Mouse (Mus musculus) embryonic facial prominence, embryonic 10.5 days (tissue): ENCODE results near the gene Pnmal2. TPM values are rescaled to one million over a fixed set of nuclear protein-coding genes. Genes with fewer than 3 reads are reported as not detected.

Source experiments
- DNase-seq: peaks from one replicate; pipeline ENCODE4 v3.0.0-alpha.2; 2017; ENCODE audit warnings: low spot score
- H3K27ac ChIP-seq: fragments of 300-500 bp; sonication (generic); replicated peaks from 2 replicates; pipeline ENCODE4 v1.5.1; 2016; ENCODE audit warnings: mild to moderate bottlenecking
- H3K27me3 ChIP-seq: fragments of 300-500 bp; sonication (generic); replicated peaks from 2 replicates; pipeline ENCODE4 v1.6.1; 2016; ENCODE audit warnings: low read depth, mild to moderate bottlenecking; ENCODE audit not compliant: poor library complexity, severe bottlenecking
- H3K36me3 ChIP-seq: fragments of 300-500 bp; sonication (generic); replicated peaks from 2 replicates; pipeline ENCODE4 v1.6.1; 2016; ENCODE audit warnings: mild to moderate bottlenecking, moderate library complexity
- H3K4me1 ChIP-seq: fragments of 300-500 bp; sonication (generic); 2 replicates; pipeline ENCODE4 v1.6.1; 2016
- H3K4me3 ChIP-seq: fragments of 300-500 bp; sonication (generic); 2 replicates; pipeline ENCODE4 v1.5.1; 2016; ENCODE audit warnings: mild to moderate bottlenecking, moderate library complexity
- H3K9me3 ChIP-seq: fragments of 300-500 bp; sonication (generic); 2 replicates; pipeline ENCODE4 v1.6.1; 2016; ENCODE audit warnings: mild to moderate bottlenecking
- WGBS: fragments of 180-500 bp; shearing (Covaris S2); methylation state at CpG from one replicate; pipeline ENCODE4 v1.1.7; 2016; 5-methylcytosine and 5-hydroxymethylcytosine counted together
- polyA plus RNA-seq: library from polyadenylated mRNA; unstranded; fragments of >200 nt; fragmentation: Nextera tagmentation; extraction: Ambion mirVana; gene quantifications from 2 replicates; pipeline ENCODE4 v1.2.1, GENCODE M21; 2016

Gene Pnmal2
- polyA plus RNA-seq, 1 experiment from 2014 or later: 4.6 TPM

GRCm38 (mm10) chr7:16937312-16937711 is 7.2 kb upstream of the Pnmal2 start:
- Histone ChIP-seq H3K27me3 (0 out of 2 replicates have a peak, but pooled peaks cover 4% of the 10 kb centered on the region), H3K4me3 (no peak overlapping the region), H3K4me1 (peaks cover 15% of the 10 kb centered on the region), H3K9me3 (no peaks in the 10 kb centered on the region), H3K27ac (no peak overlapping the region), H3K36me3 (no peaks in the 10 kb centered on the region)
- WGBS: 44% methylated on average over 4 of the region's 4 CpGs
- DNase-seq: no peak

GRCm38 (mm10) chr7:16938117-16938791 is 6.2 kb upstream of the Pnmal2 start:
- no peak for DNase-seq
- H3K27ac ChIP-seq: no peak overlapping the region

GRCm38 (mm10) chr7:16940292-16940691 is 4.2 kb upstream of the Pnmal2 start:
- Histone ChIP-seq H3K4me1 (peaks cover 28% of the 10 kb centered on the region), H3K36me3 (no peaks in the 10 kb centered on the region), H3K27me3 (peaks cover 11% of the 10 kb centered on the region), H3K27ac (no peak overlapping the region), H3K4me3 (no peak overlapping the region), H3K9me3 (no peaks in the 10 kb centered on the region)
- DNase-seq: no peak
- 64% methylated on average over 7 of the region's 7 CpGs for WGBS

More at GRCm38 (mm10) chr7:16938117-16938791, 6.2 kb upstream of the Pnmal2 start:
- H3K4me3 ChIP-seq: no peak overlapping the region
- no peaks in the 10 kb centered on the region for H3K9me3 ChIP-seq
- peaks cover 15% of the 10 kb centered on the region for H3K4me1 ChIP-seq
- 0 out of 2 replicates have a peak, but pooled peaks cover 4% of the 10 kb centered on the region for H3K27me3 ChIP-seq
- no peaks in the 10 kb centered on the region for H3K36me3 ChIP-seq
- 75% methylated on average over 17 of the region's 17 CpGs for WGBS

GRCm38 (mm10) chr7:16942861-16943260 is 1.6 kb upstream of the Pnmal2 start:
- H3K27ac ChIP-seq: no peak overlapping the region
- H3K4me3 ChIP-seq: no peak overlapping the region
- no peak for DNase-seq
- 68% methylated on average over 4 of the region's 4 CpGs for WGBS
- no peaks in the 10 kb centered on the region for H3K9me3 ChIP-seq
- H3K4me1 ChIP-seq: peaks cover 51% of the 10 kb centered on the region
- H3K36me3 ChIP-seq: no peaks in the 10 kb centered on the region
- peaks cover 37% of the 10 kb centered on the region for H3K27me3 ChIP-seq

GRCm38 (mm10) chr7:16944808-16945315 is 380 bp downstream of the Pnmal2 start:
- H3K4me3 ChIP-seq: peak overlapping the region; percentile 68
- no peaks in the 10 kb centered on the region for H3K36me3 ChIP-seq
- DNase-seq: no peak
- H3K4me1 ChIP-seq: peaks cover 54% of the 10 kb centered on the region
- under 1% methylated on average over 22 of the region's 22 CpGs for WGBS
- no peaks in the 10 kb centered on the region for H3K9me3 ChIP-seq
- H3K27ac ChIP-seq: peak overlapping the region; percentile 81
- H3K27me3 ChIP-seq: peaks cover 57% of the 10 kb centered on the region

- peak; percentile 45 for DNase-seq
- peak overlapping the region; percentile 68 for H3K4me3 ChIP-seq
- 9% methylated on average over 17 of the region's 17 CpGs for WGBS
- peaks cover 54% of the 10 kb centered on the region for H3K4me1 ChIP-seq
- H3K36me3 ChIP-seq: no peaks in the 10 kb centered on the region
- H3K9me3 ChIP-seq: no peaks in the 10 kb centered on the region
- peaks cover 62% of the 10 kb centered on the region for H3K27me3 ChIP-seq
- no peak overlapping the region for H3K27ac ChIP-seq
Measured at GRCm38 (mm10) chr7:16945419-16945818, 937 bp downstream of the Pnmal2 start.

- peak; percentile 46 for DNase-seq
- Histone ChIP-seq H3K36me3 (no peaks in the 10 kb centered on the region), H3K9me3 (no peaks in the 10 kb centered on the region), H3K4me1 (peaks cover 62% of the 10 kb centered on the region), H3K27me3 (peaks cover 63% of the 10 kb centered on the region), H3K4me3 (peak overlapping the region; percentile 68), H3K27ac (peak overlapping the region; percentile 26; the same call in 1 of the 2 replicates)
- WGBS: 1% methylated on average over 53 of the region's 53 CpGs
Measured at GRCm38 (mm10) chr7:16946441-16947348, 2.2 kb downstream of the Pnmal2 start.

GRCm38 (mm10) chr7:16947349-16947895 is 2.9 kb downstream of the Pnmal2 start:
- H3K4me1 ChIP-seq: peaks cover 62% of the 10 kb centered on the region
- no peaks in the 10 kb centered on the region for H3K36me3 ChIP-seq
- no peaks in the 10 kb centered on the region for H3K9me3 ChIP-seq
- peak overlapping the region; percentile 68 for H3K4me3 ChIP-seq
- WGBS: 14% methylated on average over 21 of the region's 22 CpGs
- DNase-seq: no peak
- peaks cover 64% of the 10 kb centered on the region for H3K27me3 ChIP-seq
- no peak overlapping the region for H3K27ac ChIP-seq

GRCm38 (mm10) chr7:16947959-16948361 is 3.5 kb downstream of the Pnmal2 start:
- Histone ChIP-seq H3K4me1 (peaks cover 62% of the 10 kb centered on the region), H3K9me3 (no peaks in the 10 kb centered on the region), H3K27ac (no peak overlapping the region), H3K27me3 (peaks cover 67% of the 10 kb centered on the region), H3K36me3 (no peaks in the 10 kb centered on the region), H3K4me3 (peak overlapping the region; percentile 68)
- WGBS: 5% methylated on average over 4 of the region's 4 CpGs
- DNase-seq: no peak

- Histone ChIP-seq H3K4me1 (peaks cover 60% of the 10 kb centered on the region), H3K36me3 (no peaks in the 10 kb centered on the region), H3K9me3 (no peaks in the 10 kb centered on the region), H3K4me3 (peak overlapping the region; percentile 52; the same call in 1 of the 2 replicates), H3K27me3 (peaks cover 67% of the 10 kb centered on the region), H3K27ac (no peak overlapping the region)
- 53% methylated on average over 8 of the region's 8 CpGs for WGBS
- DNase-seq: no peak
Measured at GRCm38 (mm10) chr7:16948923-16949458, 4.5 kb downstream of the Pnmal2 start.

GRCm38 (mm10) chr7:16949908-16950841 is 5.7 kb downstream of the Pnmal2 start:
- WGBS: 12% methylated on average over 29 of the region's 29 CpGs
- Histone ChIP-seq H3K27ac (peak overlapping the region; percentile 52; the same call in 1 of the 2 replicates), H3K4me1 (peaks cover 50% of the 10 kb centered on the region), H3K9me3 (0 out of 2 replicates have a peak, but pooled peaks cover 4% of the 10 kb centered on the region), H3K4me3 (peak overlapping the region; percentile 52), H3K36me3 (no peaks in the 10 kb centered on the region), H3K27me3 (peaks cover 62% of the 10 kb centered on the region)
- DNase-seq: peak; percentile 89
